Mouse (Mus musculus) intestine, postnatal 0 days (tissue): ENCODE data around the gene Hspe1. TPM values are rescaled to one million over a fixed set of nuclear protein-coding genes. Genes with fewer than 3 reads are reported as not detected.
"Not testable (repeated sequence)": the region's sequence is repeated elsewhere in the genome, so short reads cannot be mapped to it uniquely, and the experiment has no call there.

ENCODE experiments used
- ATAC-seq: fragments of 200-750 bp; cut with Nextera tagmentation; 2 replicates; pipeline ENCODE4 v1.8.0; 2017; ENCODE audit warnings: mild to moderate bottlenecking, moderate TSS enrichment, moderate library complexity
- H3K27ac ChIP-seq: fragments of 300-500 bp; sonication (generic); 2 replicates; pipeline ENCODE4 v1.5.1; 2014; ENCODE audit warnings: mild to moderate bottlenecking, low read depth, low read length, moderate library complexity
- H3K27me3 ChIP-seq: fragments of 300-500 bp; sonication (generic); replicated peaks from 2 replicates; pipeline ENCODE4 v1.6.1; 2014; ENCODE audit warnings: low read length, mixed read lengths; ENCODE audit not compliant: control insufficient read depth, insufficient read depth
- H3K36me3 ChIP-seq: fragments of 300-500 bp; sonication (generic); 2 replicates; pipeline ENCODE4 v1.6.1; 2014; ENCODE audit warnings: mild to moderate bottlenecking, moderate library complexity; ENCODE audit not compliant: control insufficient read depth, insufficient read depth
- H3K4me1 ChIP-seq: fragments of 300-500 bp; sonication (generic); replicated peaks from 2 replicates; pipeline ENCODE4 v1.6.1; 2014; ENCODE audit warnings: antibody characterized with exemption, low read length, mixed read lengths; ENCODE audit not compliant: control insufficient read depth, insufficient read depth
- H3K4me2 ChIP-seq: fragments of 300-500 bp; sonication (generic); replicated peaks from 2 replicates; pipeline ENCODE4 v1.6.1; 2014; ENCODE audit warnings: low read depth, mild to moderate bottlenecking, moderate library complexity
- H3K4me3 ChIP-seq: fragments of 300-500 bp; sonication (generic); 2 replicates; pipeline ENCODE4 v1.5.1; 2014; ENCODE audit warnings: low read depth, low read length
- H3K9ac ChIP-seq: fragments of 300-500 bp; sonication (generic); 2 replicates; pipeline ENCODE4 v1.6.1; 2014; ENCODE audit warnings: mild to moderate bottlenecking, low read depth, low read length
- H3K9me3 ChIP-seq: fragments of 300-500 bp; sonication (generic); 2 replicates; pipeline ENCODE4 v1.6.1; 2016; ENCODE audit warnings: mixed run types; ENCODE audit not compliant: control insufficient read depth
- CTCF ChIP-seq: sonication (generic); IDR thresholded peaks from 2 replicates; pipeline ENCODE4 v1.5.1; 2016; ENCODE audit warnings: low read depth, mild to moderate bottlenecking, control low read depth, antibody characterized with exemption, moderate library complexity
- WGBS: fragments of 180-500 bp; shearing (Covaris S2); extraction: QIAGEN DNeasy Blood & Tissue Kit; methylation state at CpG from one replicate; pipeline ENCODE4 v1.1.7; 2014; 5-methylcytosine and 5-hydroxymethylcytosine counted together
- polyA plus RNA-seq: library from polyadenylated mRNA; unstranded; fragments of >200 nt; fragmentation: Nextera tagmentation; extraction: Ambion mirVana; gene quantifications from 2 replicates; pipeline ENCODE4 v1.2.1, GENCODE M21; 2015

Gene Hspe1
- polyA plus RNA-seq, 1 experiment from 2014 or later, result 395 TPM

- Histone ChIP-seq H3K36me3 (peaks cover 15% of the 10 kb centered on the region), H3K27me3 (no peaks in the 10 kb centered on the region), H3K4me2 (no peak overlapping the region), H3K9me3 (no peaks in the 10 kb centered on the region), H3K4me1 (no peaks in the 10 kb centered on the region), H3K9ac (no peak overlapping the region), H3K4me3 (no peak overlapping the region), H3K27ac (no peak overlapping the region)
- 89% methylated on average over 5 of the region's 5 CpGs for WGBS
- TF ChIP-seq CTCF, result no peak
- ATAC-seq, result no peak
Measured at GRCm38 (mm10) chr1:55061099-55061498, 26.8 kb upstream of the Hspe1 start.

DNA sequence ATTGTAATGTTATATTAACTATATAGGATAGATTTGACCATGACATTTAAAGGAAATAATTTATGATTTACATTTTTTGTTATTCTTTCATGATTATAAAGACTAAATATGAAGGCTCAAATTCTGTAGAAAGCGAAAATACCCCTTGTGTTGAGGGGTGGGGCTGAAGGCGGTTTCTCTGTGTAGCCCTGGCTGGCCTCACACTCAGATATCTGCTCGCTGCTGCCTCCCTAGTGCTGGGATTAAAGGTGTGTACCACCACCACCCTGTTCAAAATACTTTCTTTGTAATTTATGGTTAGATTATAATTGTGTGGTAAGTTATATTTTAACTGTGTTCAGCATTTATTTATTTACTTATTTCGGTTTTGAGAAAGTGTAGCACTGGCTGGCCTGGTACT lies 26.2 kb upstream of the Hspe1 start:
- H3K4me2 ChIP-seq, result no peak overlapping the region
- H3K9me3 ChIP-seq, result no peaks in the 10 kb centered on the region
- H3K4me1 ChIP-seq, result no peaks in the 10 kb centered on the region
- no peak overlapping the region for H3K9ac ChIP-seq
- H3K27ac ChIP-seq, result no peak overlapping the region
- no peak for ATAC-seq
- TF ChIP-seq CTCF, result no peak
- 87% methylated on average over 4 of the region's 4 CpGs for WGBS
- H3K4me3 ChIP-seq, result no peak overlapping the region
- peaks cover 22% of the 10 kb centered on the region for H3K36me3 ChIP-seq
- H3K27me3 ChIP-seq, result no peaks in the 10 kb centered on the region

DNA sequence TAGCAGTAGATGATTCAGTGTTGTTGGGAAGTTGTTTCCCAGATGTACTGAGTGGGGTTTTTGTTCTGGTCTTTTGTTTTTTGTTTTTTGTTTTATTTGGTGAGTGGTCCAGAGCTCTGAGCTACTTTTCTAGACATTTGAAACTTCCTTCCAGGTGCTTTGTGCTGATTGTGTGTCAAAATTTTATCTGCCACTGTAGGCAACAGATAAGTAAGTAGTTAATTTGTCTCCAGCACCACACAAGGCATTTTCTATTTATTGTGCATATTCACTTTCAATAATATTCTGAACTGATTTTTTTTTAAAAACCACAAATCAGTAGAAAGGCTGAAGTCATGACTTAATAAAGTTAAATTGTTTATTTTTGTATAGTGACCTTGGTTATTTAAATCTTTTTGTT lies 15.6 kb upstream of the Hspe1 start:
- H3K4me3 ChIP-seq, H3K27me3 ChIP-seq, H3K4me2 ChIP-seq, H3K9ac ChIP-seq, H3K4me1 ChIP-seq, ATAC-seq, H3K9me3 ChIP-seq, H3K27ac ChIP-seq: not testable (repeated sequence)
- peaks cover 29% of the 10 kb centered on the region for H3K36me3 ChIP-seq

GRCm38 (mm10) chr1:55074757-55075156 lies 13.2 kb upstream of the Hspe1 start:
- no peak for ATAC-seq
- no peak for TF ChIP-seq CTCF
- Histone ChIP-seq H3K27me3 (no peaks in the 10 kb centered on the region), H3K9ac (no peak overlapping the region), H3K4me3 (no peak overlapping the region), H3K4me1 (no peaks in the 10 kb centered on the region), H3K36me3 (peaks cover 25% of the 10 kb centered on the region), H3K4me2 (no peak overlapping the region), H3K9me3 (no peaks in the 10 kb centered on the region), H3K27ac (no peak overlapping the region)
- WGBS, result 35% methylated on average over 2 of the region's 2 CpGs

GRCm38 (mm10) chr1:55075652-55076394 lies 12.1 kb upstream of the Hspe1 start:
- no peak overlapping the region for H3K27ac ChIP-seq

GRCm38 (mm10) chr1:55076395-55076743 lies 11.6 kb upstream of the Hspe1 start:
- Histone ChIP-seq H3K9ac (no peak overlapping the region), H3K36me3 (peaks cover 30% of the 10 kb centered on the region), H3K4me3 (no peak overlapping the region), H3K4me2 (no peak overlapping the region), H3K27me3 (no peaks in the 10 kb centered on the region), H3K4me1 (no peaks in the 10 kb centered on the region), H3K9me3 (no peaks in the 10 kb centered on the region), H3K27ac (no peak overlapping the region)
- ATAC-seq, result no peak
- no peak for TF ChIP-seq CTCF

More at GRCm38 (mm10) chr1:55075652-55076394, 12.1 kb upstream of the Hspe1 start:
- no peak for ATAC-seq
- no peak overlapping the region for H3K4me3 ChIP-seq
- no peaks in the 10 kb centered on the region for H3K4me1 ChIP-seq
- H3K9ac ChIP-seq, result no peak overlapping the region
- H3K27me3 ChIP-seq, result no peaks in the 10 kb centered on the region
- H3K9me3 ChIP-seq, result no peaks in the 10 kb centered on the region
- peaks cover 30% of the 10 kb centered on the region for H3K36me3 ChIP-seq
- no peak overlapping the region for H3K4me2 ChIP-seq
- no peak for TF ChIP-seq CTCF
- WGBS, result 58% methylated on average over 5 of the region's 5 CpGs
